In genomic region chr1:82381946-82382345, GRCm38 (mm10) we compare ENCODE assay signal across 14 mouse cellular contexts.
A peak's percentile ranks its signal among the peaks of the same experiment; 100 is the strongest.
DNase-seq lines count a peak whose midpoint lies in the region; ATAC-seq and TF ChIP-seq lines count a peak whose summit lies in the region.
"Had no signal": no experiment of that assay in that cellular context is flagged by ENCODE, and none has a peak within 500 bp of the region (broad histone marks: within the 10 kb centered on the region; RNA-seq: fewer than 3 reads in every experiment).

No protein-coding gene starts in this region.

- H3K9me3 ChIP-seq in liver, embryonic 14.5 days (ENCODE audit: control insufficient read depth, low read length): no peaks in the 10 kb centered on the region
- no peaks in the 10 kb centered on the region for H3K9me3 ChIP-seq in MEL (replicated peaks; ENCODE audit: insufficient read depth, low read length)
- H3K9me3 ChIP-seq in limb, embryonic 10.5 days (replicated peaks): no peaks in the 10 kb centered on the region
- H3K9me3 ChIP-seq: hindbrain, embryonic 10.5 days; limb, embryonic 12.5 days; lung, embryonic 15.5 days had no signal

- WGBS in heart, adult 2 months: 87% methylated on average over 4 of the region's 4 CpGs
- 82% methylated on average over 4 of the region's 4 CpGs for WGBS in liver, embryonic 14.5 days (ENCODE audit: insufficient replicate concordance)
- 70% methylated on average over 4 of the region's 4 CpGs for WGBS in limb, embryonic 10.5 days

- H3K4me2 ChIP-seq in liver, embryonic 14.5 days (ENCODE audit: low read depth): no peak overlapping the region
- H3K4me2 ChIP-seq: limb, embryonic 12.5 days; lung, embryonic 15.5 days had no signal

- no peak for TF ChIP-seq POLR2A in heart, adult 2 months (IDR thresholded peaks at IDR 0.05; ENCODE audit: insufficient read depth, low read depth, low read length)
- no peak for TF ChIP-seq POLR2A in MEL (IDR thresholded peaks at IDR 0.05; ENCODE audit: control insufficient read depth in 1 of 2, insufficient read depth in 1 of 2, low read depth in 1 of 2, low read length in 2 of 2, poor library complexity in 1 of 2)

- no peak overlapping the region for H3K9ac ChIP-seq in heart, adult 2 months (ENCODE audit: low read depth, low read length)
- H3K9ac ChIP-seq in liver, embryonic 14.5 days (replicated peaks): no peak overlapping the region
- no peak overlapping the region for H3K9ac ChIP-seq in MEL (ENCODE audit: control insufficient read depth, low read depth, low read length, poor library complexity, severe bottlenecking)
- H3K9ac ChIP-seq: limb, embryonic 12.5 days; lung, embryonic 15.5 days had no signal

- ATAC-seq in liver, embryonic 14.5 days (ENCODE audit: insufficient read depth): no peak

- no peak overlapping the region for H3K27ac ChIP-seq in heart, adult 2 months
- no peak overlapping the region for H3K27ac ChIP-seq in liver, embryonic 14.5 days
- no peak overlapping the region for H3K27ac ChIP-seq in MEL (ENCODE audit: control insufficient read depth, low read depth, low read length)
- H3K27ac ChIP-seq in limb, embryonic 10.5 days: no peak overlapping the region
- H3K27ac ChIP-seq: hindbrain, embryonic 10.5 days; limb, embryonic 12.5 days; lung, embryonic 15.5 days had no signal

- TF ChIP-seq EP300 in heart, adult 2 months (IDR thresholded peaks at IDR 0.05; ENCODE audit: insufficient read depth, low read depth, low read length): no peak
- no peak for TF ChIP-seq EP300 in liver, embryonic 14.5 days (IDR thresholded peaks at IDR 0.05; ENCODE audit: low read depth)
- TF ChIP-seq EP300 in MEL (IDR thresholded peaks at IDR 0.05; ENCODE audit: low read depth in 1 of 2, low read length in 2 of 2): no peak

- DNase-seq in heart, adult 2 months: no peak
- no peak for DNase-seq in heart, postnatal 36 days
- DNase-seq in liver, embryonic 14.5 days (ENCODE audit: low read depth in 3 of 3, low spot score in 3 of 3): no peak
- no peak for DNase-seq in liver
- DNase-seq in MEL (ENCODE audit: low read depth, low spot score): peak; percentile 16
- DNase-seq in limb, embryonic 10.5 days (ENCODE audit: low spot score): peak; percentile 21
- DNase-seq in adrenal gland, postnatal 25 days: no peak
- DNase-seq: cerebellum, adult 11-12 months; embryo, embryonic 11 days; kidney, adult 11 months; thymus, postnatal 25 days had no signal

- H3K4me1 ChIP-seq in heart, adult 2 months (ENCODE audit: control insufficient read depth, insufficient read depth, low read length): no peaks in the 10 kb centered on the region; the same call in 1 of the 2 replicates
- no peaks in the 10 kb centered on the region; a peak in 2 of 4 replicates for H3K4me1 ChIP-seq in liver, embryonic 14.5 days (replicated peaks; ENCODE audit: control insufficient read depth in 2 of 2, insufficient read depth in 2 of 2, low read length in 1 of 2)
- no peaks in the 10 kb centered on the region for H3K4me1 ChIP-seq in MEL (ENCODE audit: control insufficient read depth in 1 of 2, insufficient read depth in 2 of 2, low read length in 2 of 2)
- peaks cover 5% of the 10 kb centered on the region; the same call in 1 of the 2 replicates for H3K4me1 ChIP-seq in limb, embryonic 10.5 days

- no peak for TF ChIP-seq RAD21 in MEL (IDR thresholded peaks at IDR 0.05; ENCODE audit: low read depth, low read length)

- intact Hi-C loops in heart, adult 2 months (cut with DNase I): no loop called here
- intact Hi-C loops in heart, postnatal 36 days (cut with DNase I): no loop called here

- peaks cover 2% of the 10 kb centered on the region for H3K36me3 ChIP-seq in heart, adult 2 months (ENCODE audit: control insufficient read depth, insufficient read depth, low read length)
- H3K36me3 ChIP-seq in liver, embryonic 14.5 days (replicated peaks; ENCODE audit: control insufficient read depth, insufficient read depth, low read depth): no peaks in the 10 kb centered on the region; the same call in 1 of the 2 replicates
- no peaks in the 10 kb centered on the region; a peak in 1 of 4 replicates for H3K36me3 ChIP-seq in MEL (ENCODE audit: control insufficient read depth in 1 of 2, insufficient read depth in 2 of 2, low read length in 2 of 2)
- no peaks in the 10 kb centered on the region for H3K36me3 ChIP-seq in limb, embryonic 10.5 days
- H3K36me3 ChIP-seq: hindbrain, embryonic 10.5 days; limb, embryonic 12.5 days; lung, embryonic 15.5 days had no signal

- no peak overlapping the region for H3K4me3 ChIP-seq in heart, adult 2 months
- H3K4me3 ChIP-seq in liver, embryonic 14.5 days (ENCODE audit: insufficient read depth in 1 of 2, low read depth in 2 of 2, low read length in 2 of 2): no peak overlapping the region
- H3K4me3 ChIP-seq in MEL (ENCODE audit: control insufficient read depth in 1 of 2, insufficient read depth in 1 of 2, low read depth in 2 of 2, low read length in 2 of 2): no peak overlapping the region
- H3K4me3 ChIP-seq in limb, embryonic 10.5 days: no peak overlapping the region
- H3K4me3 ChIP-seq: hindbrain, embryonic 10.5 days; limb, embryonic 12.5 days; lung, embryonic 15.5 days had no signal

- H3K79me2 ChIP-seq in heart, adult 2 months (replicated peaks; ENCODE audit: control insufficient read depth, insufficient read depth, low read length): no peaks in the 10 kb centered on the region
- H3K79me2 ChIP-seq in MEL (ENCODE audit: control insufficient read depth, insufficient read depth, low read length, poor library complexity): no peaks in the 10 kb centered on the region

- peak; percentile 44 for TF ChIP-seq CTCF in heart, adult 2 months (IDR thresholded peaks at IDR 0.05)
- peak; percentile 39 for TF ChIP-seq CTCF in liver, embryonic 14.5 days (IDR thresholded peaks at IDR 0.05; ENCODE audit: low read depth)
- TF ChIP-seq CTCF in MEL (IDR thresholded peaks at IDR 0.05 in 2 of 3, conservative IDR thresholded peaks at IDR 0.05 in 1 of 3; ENCODE audit: control insufficient read depth in 1 of 3, insufficient read depth in 1 of 3, low read depth in 2 of 3, low read length in 3 of 3, poor library complexity in 1 of 3, severe bottlenecking in 1 of 3): peak in 2 of 3 experiments; percentile 4 to 36; a peak in 3 of 6 replicates

- H3K27me3 ChIP-seq in heart, adult 2 months (ENCODE audit: control insufficient read depth, insufficient read depth, low read length): no peaks in the 10 kb centered on the region
- no peaks in the 10 kb centered on the region for H3K27me3 ChIP-seq in liver, embryonic 14.5 days (ENCODE audit: control insufficient read depth, insufficient read depth, low read length)
- H3K27me3 ChIP-seq in MEL (ENCODE audit: control insufficient read depth in 1 of 2, insufficient read depth in 2 of 2, low read length in 2 of 2): no peaks in the 10 kb centered on the region
- H3K27me3 ChIP-seq in limb, embryonic 10.5 days (ENCODE audit: low read depth, poor library complexity, severe bottlenecking): no peaks in the 10 kb centered on the region
- H3K27me3 ChIP-seq: limb, embryonic 12.5 days; lung, embryonic 15.5 days had no signal

TF ChIP-seq in MEL, 35 proteins besides CTCF, POLR2A, EP300 and RAD21:
- TF ChIP-seq NELFE (IDR thresholded peaks at IDR 0.05; ENCODE audit: low read depth, low read length) (no peak), UBTF (IDR thresholded peaks at IDR 0.05; ENCODE audit: borderline replicate concordance, insufficient read depth, low read depth, low read length) (no peak)

Comparison
In these comparisons a context has a peak if more than half of its experiments do, and no peak if none do; other contexts are left out.
1. DNase-seq: peak in MEL (single experiment) and limb, embryonic 10.5 days (single experiment); none in heart, adult 2 months (0 of 2), heart, postnatal 36 days (0 of 2), liver, embryonic 14.5 days (0 of 3), liver (single experiment) and adrenal gland, postnatal 25 days (single experiment).
2. Peak in every context shown above with its lines, with median percentiles within 50 percentile points of each other: CTCF ChIP-seq.